Mouse (Mus musculus): Measurements from ENCODE around the gene H2al1n.
A peak's percentile ranks its signal among the peaks of the same experiment; 100 is the strongest.
"Not testable (repeated sequence)": the region's sequence is repeated elsewhere in the genome, so short reads cannot be mapped to it uniquely, and the experiment has no call there.

Gene H2al1n

GRCm38 (mm10) chrX:14210848-14211247, at the start of gene H2al1n:
Gene H2al1n (plus strand): TSS chrX:14211148.
- DNase-seq: not testable (repeated sequence)

GRCm38 (mm10) chrX:14199284-14199683, 11.7 kb upstream of the H2al1n start:
- DNase-seq: peak; percentile 2

- DNase-seq: peak; percentile 16
Measured at GRCm38 (mm10) chrX:14206112-14206875, 4.7 kb upstream of the H2al1n start.

GRCm38 (mm10) chrX:14229218-14229617, 18.3 kb downstream of the H2al1n start:
- peak; percentile 21 for DNase-seq

GRCm38 (mm10) chrX:14259597-14260239, 48.8 kb downstream of the H2al1n start:
- DNase-seq: no peak

All from lung, postnatal 10 days (tissue).